Mouse (Mus musculus) layer of hippocampus, adult 2 months (tissue): ENCODE results near the gene Ndufs2. TPM values are rescaled to one million over a fixed set of nuclear protein-coding genes. Genes with fewer than 3 reads are reported as not detected.

Experiments
- DNase-seq, 2 experiments: peaks; one replicate each; pipeline ENCODE4 v3.0.0; 2022; ENCODE audit warnings: low spot score in 2 of 2
- H3K27ac ChIP-seq: fragments of 200-600 bp; 2 replicates; pipeline ENCODE4 v1.8.1; 2022
- H3K4me3 ChIP-seq: fragments of 200-600 bp; 2 replicates; pipeline ENCODE4 v1.8.1; 2022; ENCODE audit warnings: mild to moderate bottlenecking
- CTCF ChIP-seq: fragments of 200-600 bp; conservative IDR thresholded peaks from 2 replicates; pipeline ENCODE4 v1.8.1; 2022; ENCODE audit warnings: antibody characterized with exemption, mild to moderate bottlenecking, moderate library complexity
- total RNA-seq, 2 experiments: library from RNA; stranded (reverse); gene quantifications; 2 replicates each; pipeline ENCODE4 v1.2.3; 2021

Ndufs2 gene
- total RNA-seq, 2 experiments from 2014 or later = 254 to 273 TPM

DNA sequence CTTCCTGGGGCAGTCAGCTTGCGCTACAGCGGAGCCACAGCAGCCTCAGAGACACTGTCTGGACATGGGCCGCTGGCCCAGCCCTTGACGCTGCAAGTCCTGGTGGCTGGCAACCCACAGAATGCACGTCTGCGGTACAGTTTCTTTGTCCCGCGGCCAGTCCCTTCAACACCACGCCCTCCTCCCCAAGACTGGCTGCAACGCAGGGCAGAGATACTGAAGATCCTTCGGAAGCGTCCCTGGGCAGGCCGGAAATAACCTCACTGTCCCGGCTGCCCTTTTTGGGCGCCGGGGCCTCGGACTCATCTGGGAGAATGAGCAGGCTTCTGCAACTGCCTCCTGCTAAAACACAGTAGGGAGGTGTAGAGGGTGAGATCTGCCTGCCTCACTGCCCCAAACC is 7.7 kb upstream of the Ndufs2 start:
- DNase-seq = no peak
- Histone ChIP-seq H3K27ac (no peak overlapping the region), H3K4me3 (no peak overlapping the region)
- no peak for TF ChIP-seq CTCF

DNA sequence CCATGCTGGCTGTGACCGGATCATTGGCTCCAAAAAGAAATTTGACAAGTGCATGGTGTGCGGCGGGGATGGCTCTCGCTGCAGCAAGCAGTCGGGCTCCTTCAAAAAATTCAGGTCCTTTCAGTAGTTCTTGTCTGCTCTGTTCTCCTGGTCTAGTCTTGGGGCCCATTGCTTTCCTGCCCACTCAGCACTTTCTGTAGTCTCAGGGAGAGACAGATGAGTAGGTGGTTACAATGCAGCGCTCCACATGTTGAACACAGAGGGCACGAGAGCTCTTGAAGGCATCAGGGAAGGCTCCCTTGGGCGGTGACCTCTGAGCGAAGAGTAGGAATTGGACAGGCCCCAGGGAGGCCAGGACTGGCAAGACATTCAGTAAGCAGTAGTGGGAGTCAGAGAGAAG is 6.6 kb upstream of the Ndufs2 start:
- no peak for TF ChIP-seq CTCF
- Histone ChIP-seq H3K4me3 (no peak overlapping the region), H3K27ac (no peak overlapping the region)
- no peak for DNase-seq

DNA sequence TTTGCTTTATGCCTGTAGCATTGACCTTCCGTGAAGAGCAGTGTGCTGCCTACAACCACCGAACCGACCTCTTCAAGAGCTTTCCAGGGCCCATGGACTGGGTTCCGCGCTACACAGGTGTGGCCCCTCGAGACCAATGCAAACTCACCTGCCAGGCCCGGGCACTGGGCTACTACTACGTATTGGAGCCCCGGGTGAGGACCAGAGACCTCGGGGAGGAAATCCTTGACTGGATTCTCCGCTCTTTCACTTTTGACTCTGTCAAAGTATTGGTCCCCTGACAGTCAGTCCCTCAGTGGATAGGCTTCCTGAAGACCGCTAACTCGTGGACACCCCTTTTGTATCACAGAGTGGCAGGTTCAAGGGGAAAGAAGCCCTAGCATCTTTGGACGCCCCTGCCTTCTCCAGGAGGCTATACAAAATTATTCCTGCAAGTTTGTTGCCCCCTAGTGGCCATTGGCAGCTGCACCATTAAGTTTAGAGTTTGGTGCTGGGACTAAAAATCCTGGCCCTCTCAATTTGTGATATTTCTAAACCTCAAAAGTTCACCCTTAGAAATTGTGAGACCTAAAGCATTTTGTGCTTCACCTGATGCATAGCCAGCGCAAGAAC is 5.9 kb upstream of the Ndufs2 start:
- Histone ChIP-seq H3K27ac (no peak overlapping the region), H3K4me3 (no peak overlapping the region)
- DNase-seq = peak; percentile 59 to 74
- TF ChIP-seq CTCF = peak; percentile 95

DNA sequence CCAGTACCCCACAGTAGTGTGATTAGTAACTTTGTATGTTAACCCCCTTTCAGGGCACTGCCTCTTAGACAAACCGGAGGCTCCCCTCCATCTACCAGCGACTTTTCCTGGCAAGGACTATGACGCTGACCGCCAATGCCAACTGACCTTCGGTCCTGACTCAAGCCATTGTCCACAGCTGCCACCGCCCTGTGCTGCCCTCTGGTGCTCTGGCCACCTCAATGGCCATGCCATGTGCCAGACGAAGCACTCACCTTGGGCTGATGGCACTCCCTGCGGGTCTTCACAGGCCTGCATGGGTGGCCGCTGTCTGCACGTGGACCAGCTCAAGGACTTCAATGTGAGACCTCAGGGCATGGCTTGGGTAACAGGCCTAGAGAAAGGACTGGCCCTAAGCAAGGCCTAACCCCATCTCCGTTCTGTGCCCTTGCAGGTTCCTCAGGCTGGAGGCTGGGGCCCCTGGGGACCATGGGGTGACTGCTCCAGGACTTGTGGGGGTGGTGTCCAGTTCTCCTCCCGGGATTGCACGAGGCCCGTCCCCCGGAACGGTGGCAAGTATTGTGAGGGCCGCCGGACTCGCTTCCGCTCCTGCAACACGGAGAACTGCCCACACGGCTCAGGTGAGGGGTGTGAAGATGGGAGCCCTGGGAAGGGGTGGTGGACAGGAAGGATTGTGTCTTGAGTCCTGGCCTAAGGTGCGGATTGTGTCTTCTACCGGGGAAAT is 5.1 kb upstream of the Ndufs2 start:
- H3K27ac ChIP-seq = no peak overlapping the region
- TF ChIP-seq CTCF = peak; percentile 26
- no peak for DNase-seq
- H3K4me3 ChIP-seq = no peak overlapping the region

DNA sequence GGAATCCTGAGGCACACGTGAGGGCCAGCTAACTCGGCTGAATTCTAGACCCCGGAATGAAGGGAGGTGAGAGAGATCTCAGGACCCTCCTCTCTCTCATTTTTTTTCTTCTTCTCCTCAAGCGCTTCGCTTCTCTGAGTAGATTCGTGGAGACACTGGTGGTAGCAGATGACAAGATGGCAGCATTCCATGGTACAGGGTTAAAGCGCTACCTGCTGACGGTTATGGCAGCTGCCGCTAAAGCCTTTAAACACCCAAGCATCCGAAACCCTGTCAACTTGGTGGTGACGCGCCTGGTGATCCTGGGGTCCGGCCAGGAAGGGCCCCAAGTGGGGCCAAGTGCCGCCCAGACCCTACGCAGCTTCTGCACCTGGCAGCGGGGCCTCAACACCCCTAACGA is 1.2 kb upstream of the Ndufs2 start:
- no peak for DNase-seq
- peak overlapping the region; percentile 24; the same call in 1 of the 2 replicates for H3K4me3 ChIP-seq
- TF ChIP-seq CTCF = no peak
- H3K27ac ChIP-seq = peak overlapping the region; percentile 66

DNA sequence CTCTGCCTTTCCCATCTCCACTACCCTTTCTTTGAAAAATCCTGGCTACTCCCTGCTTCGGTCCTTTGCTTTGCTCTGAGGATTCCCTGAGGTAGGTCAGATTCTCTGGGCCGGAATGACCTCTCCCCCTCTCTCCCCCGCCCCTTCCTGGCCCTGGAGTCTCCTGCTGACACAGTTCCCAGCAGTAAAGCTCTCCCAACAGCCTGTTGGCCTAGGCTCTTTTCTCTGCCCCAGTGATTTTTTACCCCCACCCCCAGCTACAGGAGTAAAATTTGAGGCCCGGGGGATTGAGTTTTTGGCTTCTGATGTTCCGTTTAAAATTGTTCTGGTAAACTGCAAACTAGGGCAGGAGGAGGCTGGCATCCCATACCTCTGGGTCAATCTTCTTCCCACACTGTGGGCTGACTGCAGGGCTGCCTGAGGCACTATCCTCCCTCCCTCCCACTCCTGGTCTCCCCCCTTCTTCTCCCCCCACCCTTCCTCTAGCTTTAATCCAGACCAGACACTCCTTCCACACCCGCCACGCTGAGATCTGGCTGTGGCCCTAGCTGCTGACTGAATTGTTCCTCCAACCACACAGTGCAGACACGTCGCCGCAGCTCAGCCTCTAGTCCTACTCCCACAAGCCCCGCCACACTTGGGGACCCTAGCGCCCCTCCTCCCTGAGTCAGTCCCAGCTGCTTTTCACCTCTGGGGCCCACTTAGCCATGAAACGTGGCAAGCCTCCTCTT is 571 bp upstream of the Ndufs2 start:
- no peak for DNase-seq
- H3K27ac ChIP-seq = peak overlapping the region; percentile 66
- peak overlapping the region; percentile 47 for H3K4me3 ChIP-seq
- no peak for TF ChIP-seq CTCF

DNA sequence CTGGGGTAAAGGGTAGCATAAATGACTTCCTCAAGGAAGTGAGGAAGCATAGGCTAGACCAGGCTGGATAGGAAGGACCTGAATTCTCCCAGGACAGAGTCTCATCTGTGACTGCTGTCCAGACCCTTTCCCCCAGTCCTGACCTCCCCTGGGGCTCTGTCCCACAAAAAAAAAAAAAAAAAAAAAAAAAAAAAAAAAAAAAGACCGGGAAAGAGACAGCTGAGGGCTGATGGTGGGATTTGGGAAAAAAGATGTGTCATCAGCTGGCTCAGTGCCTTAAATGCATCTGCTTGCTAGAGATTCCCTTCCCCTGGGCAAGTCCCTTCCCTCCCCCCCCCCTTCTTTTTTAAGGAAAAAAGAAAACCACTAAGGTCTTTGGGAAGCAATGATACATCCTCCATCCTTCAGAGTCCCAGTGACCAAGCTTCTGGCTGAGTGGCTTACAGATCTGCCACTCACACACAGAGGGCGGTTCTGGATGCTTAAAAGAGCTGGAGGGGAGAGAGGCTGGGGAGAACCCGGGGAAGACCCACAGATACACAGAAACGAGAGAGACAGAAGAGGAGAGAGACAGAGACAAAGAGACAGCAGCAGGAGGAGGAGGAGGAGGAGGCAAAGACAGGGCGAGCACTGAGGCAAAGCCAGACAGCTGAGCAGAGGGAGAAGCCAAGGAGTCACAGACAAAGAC is 1.1 kb downstream of the Ndufs2 start, which contains the start of gene Adamts4:
Adamts4 (plus strand) TSS at position 509 of the 688 bp plus-strand sequence.
- peak within 1 kb of the TSS; percentile 47 for H3K4me3 ChIP-seq
- H3K27ac ChIP-seq = peak within 1 kb of the TSS; percentile 66
- no peak for TF ChIP-seq CTCF
- DNase-seq = peak; percentile 41 to 58

DNA sequence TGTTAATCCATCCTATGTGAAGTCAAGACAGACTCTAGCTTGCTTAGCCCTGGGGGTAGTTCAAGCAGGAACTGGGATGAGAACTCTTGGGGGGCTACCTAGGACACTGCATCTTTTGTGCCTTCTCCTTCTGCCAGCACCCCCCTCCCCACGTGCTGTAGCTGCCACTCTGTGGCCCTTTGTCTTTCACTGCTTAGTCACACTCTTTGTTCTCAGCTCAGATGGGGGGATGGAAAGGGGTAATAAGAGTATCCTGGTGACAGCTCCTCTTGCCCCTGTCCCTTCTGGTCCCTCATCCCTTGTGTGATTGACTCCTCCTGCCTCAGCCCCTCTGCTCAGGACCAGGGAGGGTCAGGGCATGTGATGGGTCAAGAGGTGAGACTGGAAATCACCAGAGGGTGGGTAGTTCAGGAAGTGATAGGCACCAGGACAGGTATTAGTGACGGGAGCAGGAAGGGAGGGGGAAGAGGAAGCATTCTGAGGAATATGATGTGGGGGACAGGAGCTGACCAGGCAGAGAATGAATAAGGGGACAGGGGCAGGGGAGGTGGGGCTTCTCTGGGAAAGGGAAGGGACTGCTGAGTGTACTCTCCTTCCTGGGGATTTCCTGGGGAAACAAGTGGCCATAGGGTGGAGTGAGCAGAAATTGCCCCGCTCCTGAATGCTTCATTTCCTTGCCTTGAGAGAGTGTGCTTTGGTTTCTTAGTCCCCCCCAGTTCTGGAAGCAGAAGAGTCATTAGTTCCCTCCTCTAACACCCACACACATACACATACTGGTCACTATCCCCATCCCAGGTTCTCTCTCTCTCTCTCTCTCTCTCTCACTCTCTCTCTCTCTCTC is 2.6 kb downstream of the Ndufs2 start:
- Histone ChIP-seq H3K4me3 (no peak overlapping the region; the same call in 1 of the 2 replicates), H3K27ac (peak overlapping the region; percentile 89)
- DNase-seq = no peak
- no peak for TF ChIP-seq CTCF

DNA sequence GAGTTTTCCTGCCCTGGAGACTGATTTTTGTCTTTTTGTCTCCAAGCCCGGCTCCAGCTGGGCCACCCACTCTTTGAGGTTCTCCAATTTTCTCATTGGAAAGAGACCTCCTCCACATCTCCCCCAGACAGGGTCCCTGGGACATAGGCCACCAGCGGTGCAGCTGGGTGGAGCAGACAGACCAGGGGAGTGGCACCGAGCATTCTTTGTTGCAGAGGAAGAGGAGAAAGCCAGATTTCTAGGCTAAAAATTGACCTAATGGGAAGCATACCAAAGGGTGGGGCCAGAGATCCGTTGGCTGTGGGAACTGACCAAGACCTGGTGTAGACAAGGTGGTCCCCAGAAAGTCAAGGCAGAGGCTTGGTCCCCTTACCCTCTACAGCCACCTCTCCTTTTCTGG is 3.3 kb downstream of the Ndufs2 start:
- Histone ChIP-seq H3K27ac (peak overlapping the region; percentile 89), H3K4me3 (peak overlapping the region; percentile 68)
- no peak for TF ChIP-seq CTCF
- DNase-seq = no peak

DNA sequence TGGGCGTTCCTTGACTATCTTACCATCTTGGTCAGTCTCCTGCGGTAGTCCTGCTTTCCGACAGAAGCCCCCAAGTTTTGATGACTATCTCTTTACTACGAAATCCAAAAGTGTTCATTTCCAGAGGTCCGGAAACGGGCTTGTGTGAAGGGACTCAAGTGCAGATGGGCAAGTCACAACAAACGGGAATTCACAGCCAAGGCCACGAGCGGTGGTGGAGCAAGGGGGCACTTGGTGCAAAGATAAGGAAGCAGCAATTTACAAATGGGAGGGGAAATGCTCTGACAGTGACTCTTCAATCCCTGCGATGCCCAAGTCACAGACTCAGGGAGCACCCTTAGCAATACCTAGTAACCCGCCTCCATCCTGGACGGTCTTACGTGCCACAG is 3.7 kb downstream of the Ndufs2 start:
- DNase-seq = no peak
- H3K27ac ChIP-seq = peak overlapping the region; percentile 89
- no peak for TF ChIP-seq CTCF

DNA sequence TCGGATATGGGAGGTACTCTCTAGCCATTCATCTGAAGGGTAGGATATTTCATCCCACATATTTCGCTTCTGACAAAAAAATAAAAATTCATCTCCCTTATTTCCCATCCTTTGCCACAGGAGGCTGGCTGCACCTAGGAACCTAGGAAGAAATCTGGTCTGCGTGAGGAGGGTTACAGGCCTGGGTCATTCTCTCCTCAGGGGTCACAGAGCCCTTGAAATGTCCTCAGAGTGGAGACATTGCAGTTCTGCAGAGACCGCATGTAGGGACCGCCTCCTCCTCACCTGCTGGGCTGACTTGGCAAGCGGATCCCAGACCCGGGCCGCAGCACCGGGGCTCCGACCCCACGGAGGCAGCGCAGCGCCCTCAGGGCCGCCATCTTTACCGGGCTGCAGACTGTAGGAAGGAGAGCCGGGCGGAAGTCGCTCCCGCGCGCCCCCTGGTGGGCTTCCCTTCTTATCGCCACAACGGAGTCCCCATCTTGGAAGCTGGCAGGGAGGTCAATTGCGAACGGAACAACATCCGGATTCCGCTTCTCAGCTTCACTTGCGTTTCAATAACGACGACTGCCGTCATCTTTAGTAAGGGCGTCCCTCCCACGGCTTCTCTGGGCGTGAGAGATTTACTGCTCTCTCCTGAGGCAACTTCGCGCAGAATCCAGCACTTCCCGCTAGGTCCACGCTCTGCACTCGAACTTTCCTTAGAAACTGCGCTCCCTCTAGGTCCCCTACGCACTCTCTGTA is 4.3 kb downstream of the Ndufs2 start:
- TF ChIP-seq CTCF = peak; percentile 97
- peak overlapping the region; percentile 95 for H3K27ac ChIP-seq
- peak overlapping the region; percentile 68 for H3K4me3 ChIP-seq
- DNase-seq = peak; percentile 99

More for the DNA sequence above, 3.7 kb downstream of the Ndufs2 start:
- H3K4me3 ChIP-seq = peak overlapping the region; percentile 68
